Mouse (Mus musculus): Measurements from ENCODE around the gene Krcc1.

DNA sequence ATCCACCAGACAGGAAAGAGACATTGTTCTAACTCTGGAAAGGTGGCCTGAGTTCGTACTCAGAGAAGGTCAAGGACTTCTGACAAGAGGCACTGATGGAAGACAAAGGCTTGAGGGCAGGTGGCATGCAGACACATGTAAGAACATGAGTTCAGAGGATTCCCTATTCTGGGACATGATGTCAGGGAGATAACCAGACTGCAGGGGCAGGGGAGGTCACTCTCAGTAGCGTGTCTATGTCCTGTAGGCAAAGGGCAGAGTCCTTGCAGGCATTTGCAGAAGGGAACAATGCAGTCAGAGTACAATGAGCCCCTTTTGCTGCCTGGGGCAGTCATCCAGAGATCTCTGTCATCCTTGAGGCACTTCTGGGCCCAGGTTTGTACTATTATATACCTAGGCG lies 21.9 kb upstream of the Krcc1 start:
- TF ChIP-seq CTCF (conservative IDR thresholded peaks at IDR 0.05; ENCODE audit: low read length) (no peak), POU5F1 (IDR thresholded peaks at IDR 0.05; ENCODE audit: borderline replicate concordance, low read length) (no peak)

All from E14TG2a.4 (cell line).